Mouse (Mus musculus): ENCODE results near the gene Fam170b.

- TF ChIP-seq EP300 (IDR thresholded peaks at IDR 0.05; ENCODE audit: low read depth) (no peak), CTCF (IDR thresholded peaks at IDR 0.05; ENCODE audit: low read depth) (no peak)
Measured at GRCm38 (mm10) chr14:32797803-32798202, 36.0 kb upstream of the Fam170b start.

Data from heart, postnatal 0 days (tissue).